8 mouse cellular contexts compared by ENCODE assay signal in the genomic region with DNA sequence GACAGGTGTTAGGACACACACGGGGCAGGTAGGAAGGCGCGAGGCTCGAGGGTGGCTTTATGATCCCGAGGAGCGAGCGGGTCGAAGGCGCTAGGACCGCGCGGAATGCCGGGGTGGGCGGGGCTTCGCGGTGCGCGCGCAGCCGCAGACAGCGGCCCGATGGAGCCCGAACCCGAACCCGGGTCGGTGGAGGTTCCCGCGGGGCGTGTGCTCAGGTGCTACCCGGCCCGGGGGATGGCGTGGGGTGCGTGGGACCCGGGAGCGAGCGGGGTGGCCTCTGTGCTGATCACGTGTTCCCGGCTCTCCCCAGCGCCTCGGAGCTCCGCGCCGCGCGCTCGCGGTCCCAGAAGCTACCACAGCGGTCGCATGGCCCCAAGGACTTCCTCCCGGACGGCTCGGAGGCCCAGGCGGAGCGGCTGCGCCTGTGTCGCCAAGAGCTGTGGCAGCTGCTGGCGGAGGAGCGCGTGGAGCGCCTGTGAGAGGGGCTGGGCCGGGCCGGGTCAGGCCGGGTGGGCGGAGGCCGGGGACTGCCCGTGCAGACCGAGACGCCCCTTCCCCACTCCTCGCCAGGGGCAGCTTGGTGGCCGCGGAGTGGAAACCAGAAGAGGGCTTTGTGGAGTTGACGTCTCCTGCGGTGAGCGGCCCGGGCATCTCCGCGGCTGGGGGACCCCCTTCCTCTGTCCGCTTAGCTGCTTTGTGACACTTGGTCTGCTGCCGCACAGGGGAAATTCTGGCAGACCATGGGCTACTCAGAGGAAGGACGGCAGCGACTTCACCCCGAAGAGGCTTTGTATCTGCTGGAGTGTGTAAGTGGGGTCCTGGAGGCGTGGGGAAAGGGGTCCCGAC. TPM values are rescaled to one million over a fixed set of nuclear protein-coding genes. Genes with fewer than 3 reads are reported as not detected.
DNase-seq lines count a peak whose midpoint lies in the region; ATAC-seq and TF ChIP-seq lines count a peak whose summit lies in the region.

TSS of gene Tsen54 (plus strand) at position 120 of the 846 bp plus-strand sequence.

- intact Hi-C loops in left cerebral cortex, postnatal 10 days (cut with DNase I): loop anchor here (2.0 to 5.0 kb wide), 4 partner anchors 38 to 323 kb away; partner anchors contain the start of gene Nt5c

- peak within 1 kb of the TSS; percentile 95 for H3K4me2 ChIP-seq in hindbrain, postnatal 0 days (ENCODE audit: low read depth, low read length)

- H3K4me1 ChIP-seq in hindbrain, postnatal 0 days (ENCODE audit: insufficient read depth, low read length): peaks cover 11% of the 10 kb centered on the region

- TF ChIP-seq CTCF in hindbrain, postnatal 0 days (IDR thresholded peaks at IDR 0.05; ENCODE audit: low read depth): no peak

- H3K27ac ChIP-seq in hindbrain, postnatal 0 days: peak within 1 kb of the TSS; percentile 69

- peak within 1 kb of the TSS; percentile 72 for H3K9ac ChIP-seq in hindbrain, postnatal 0 days (replicated peaks; ENCODE audit: low read length)

- peak within 1 kb of the TSS; percentile 88 for H3K4me3 ChIP-seq in hindbrain, postnatal 0 days (ENCODE audit: low read length)

- no peaks in the 10 kb centered on the region; the same call in none of the 2 replicates for H3K36me3 ChIP-seq in hindbrain, postnatal 0 days (ENCODE audit: insufficient read depth, low read length)

- WGBS in hindbrain, postnatal 0 days: 2% methylated on average over 75 of the region's 84 CpGs

- peak; percentile 75 for DNase-seq in WW6 (ENCODE audit: low read depth, low spot score)
- DNase-seq in cerebellum, postnatal 36 days: peak; percentile 91 to 94
- DNase-seq in gastrocnemius, adult 8-10 months (ENCODE audit: low spot score in 2 of 2): peak; percentile 70 to 72
- peak; percentile 89 for DNase-seq in hindbrain, postnatal 0 days (ENCODE audit: low spot score)
- peak; percentile 63 to 90 for DNase-seq in left cerebral cortex, postnatal 10 days (ENCODE audit: extremely low spot score in 1 of 2, low spot score in 2 of 2)
- DNase-seq in right cerebral cortex, postnatal 10 days (ENCODE audit: low spot score in 2 of 2): peak; percentile 87 to 91
- peak; percentile 91 for DNase-seq in urinary bladder, postnatal 25 days (ENCODE audit: low spot score)

- ATAC-seq in hindbrain, postnatal 0 days: peak; percentile 69
- peak; percentile 38 for ATAC-seq in megakaryocyte progenitor cell, adult 5-6 weeks (replicated peaks; ENCODE audit: poor library complexity)

- H3K27me3 ChIP-seq in hindbrain, postnatal 0 days (ENCODE audit: insufficient read depth, low read length): no peaks in the 10 kb centered on the region

- H3K9me3 ChIP-seq in hindbrain, postnatal 0 days (ENCODE audit: low read length): no peaks in the 10 kb centered on the region

RNA-seq across cellular contexts. Expression of gene Tsen54, which starts in this region (rescaled TPM):
- total RNA-seq in gastrocnemius, adult 8-10 months (2022): 1 to 10 TPM; 4.8 to 7.2 (median 5.7) TPM
- 22.5 and 34.6 TPM in 2 replicates for total RNA-seq in hindbrain, postnatal 0 days (2014; rRNA removed)
- 18.0 and 18.8 TPM in 2 replicates for polyA plus RNA-seq in hindbrain, postnatal 0 days (2015; fragmentation: Nextera tagmentation; extraction: Ambion mirVana)
- total RNA-seq in left cerebral cortex, postnatal 10 days (2021): 10 to 100 TPM; 13.9 to 14.2 TPM
- 4.0 and 9.0 TPM in 2 replicates for total RNA-seq in megakaryocyte progenitor cell, adult 5-6 weeks (2015)
- 10.9 and 15.0 TPM in 2 replicates for total RNA-seq in megakaryocyte progenitor cell, adult 5-6 weeks (2017)

Comparison
In these comparisons a context has a peak if more than half of its experiments do, and no peak if none do; other contexts are left out.
1. Peak in every context shown above with its lines: DNase-seq, ATAC-seq, H3K4me3 ChIP-seq and H3K27ac ChIP-seq.